Mouse (Mus musculus) stomach, postnatal 0 days (tissue): ENCODE measurements around the gene Aars.

Experiments
- CTCF ChIP-seq: IDR thresholded peaks from 2 replicates; pipeline ENCODE4 v1.5.1; 2016; ENCODE audit warnings: antibody characterized with exemption, low read depth, mild to moderate bottlenecking, moderate library complexity
- EP300 ChIP-seq: optimal IDR thresholded peaks from 2 replicates; pipeline ENCODE3; 2016; ENCODE audit warnings: antibody characterized with exemption

DNA sequence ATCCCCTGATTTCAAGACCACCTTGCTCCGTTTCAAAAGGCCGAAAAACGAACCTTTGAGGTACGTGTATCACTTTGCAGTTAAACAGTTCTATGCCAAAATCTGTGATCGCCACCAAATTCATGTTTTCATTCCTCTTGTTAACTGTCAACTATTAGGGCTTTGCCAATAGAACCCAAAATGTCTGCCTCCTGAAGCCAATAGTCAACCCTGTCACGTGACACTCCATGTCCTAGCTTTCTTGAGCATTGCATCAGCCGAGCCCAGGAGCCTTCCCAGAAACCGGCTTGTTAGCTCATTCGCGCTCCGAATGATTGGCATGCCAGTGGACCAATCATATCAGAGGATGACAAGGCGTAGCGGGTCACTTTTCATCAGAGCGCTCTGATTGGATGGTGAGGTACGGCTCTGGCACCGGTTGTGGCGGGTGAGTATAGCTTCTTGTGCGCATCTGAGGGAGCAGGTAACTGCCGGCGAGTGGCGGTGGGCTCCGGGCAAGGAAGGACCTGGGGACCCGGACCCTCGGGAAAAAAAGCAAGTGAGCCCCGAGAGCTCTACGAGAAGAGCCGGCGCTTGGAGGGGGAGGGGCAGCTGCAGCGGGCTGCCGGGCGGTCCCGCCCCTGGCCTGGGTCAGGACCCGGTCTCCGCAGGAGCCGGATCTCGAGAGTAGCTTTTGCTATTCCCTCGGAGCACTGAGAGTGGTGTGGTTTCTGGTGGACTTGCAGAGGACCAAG, 705 bp downstream of the Aars start:
- TF ChIP-seq CTCF, result no peak
- TF ChIP-seq EP300, result no peak
